Mouse (Mus musculus) bone marrow macrophage, adult 2 months (primary cell): ENCODE results near the gene Epas1.

Source experiments
- CTCF ChIP-seq: IDR thresholded peaks from 2 replicates; pipeline ENCODE4 v1.5.1; 2012; ENCODE audit warnings: low read depth, mild to moderate bottlenecking, low read length, moderate library complexity
- POLR2A ChIP-seq: IDR thresholded peaks from 2 replicates; pipeline ENCODE4 v1.6.1; 2012; ENCODE audit warnings: mild to moderate bottlenecking, low read depth, low read length, borderline replicate concordance

GRCm38 (mm10) chr17:86757621-86758020 lies 4.1 kb downstream of the Epas1 start:
- TF ChIP-seq POLR2A (no peak), CTCF (no peak)
